Mouse (Mus musculus) liver, embryonic 12.5 days (tissue): Measurements from ENCODE around the gene Fam229a. TPM values are rescaled to one million over a fixed set of nuclear protein-coding genes. Genes with fewer than 3 reads are reported as not detected.
"Not testable (repeated sequence)": the region's sequence is repeated elsewhere in the genome, so short reads cannot be mapped to it uniquely, and the experiment has no call there.

ENCODE experiments used
- ATAC-seq: fragments of 200-750 bp; cut with Nextera tagmentation; 2 replicates; pipeline ENCODE4 v1.8.0; 2017; ENCODE audit warnings: moderate number of reproducible peaks, mild to moderate bottlenecking, moderate library complexity
- H3K27ac ChIP-seq: fragments of 300-500 bp; sonication (generic); 2 replicates; pipeline ENCODE4 v1.5.1; 2016; ENCODE audit warnings: mild to moderate bottlenecking
- H3K27me3 ChIP-seq: fragments of 300-500 bp; sonication (generic); replicated peaks from 2 replicates; pipeline ENCODE4 v1.6.1; 2016; ENCODE audit warnings: mild to moderate bottlenecking, moderate library complexity
- H3K36me3 ChIP-seq: fragments of 300-500 bp; sonication (generic); 2 replicates; pipeline ENCODE4 v1.6.1; 2016; ENCODE audit warnings: mild to moderate bottlenecking, moderate library complexity
- H3K4me1 ChIP-seq: fragments of 300-500 bp; sonication (generic); 2 replicates; pipeline ENCODE4 v1.6.1; 2016
- H3K4me2 ChIP-seq: fragments of 300-500 bp; sonication (generic); 2 replicates; pipeline ENCODE4 v1.6.1; 2016; ENCODE audit warnings: mild to moderate bottlenecking, moderate library complexity
- H3K4me3 ChIP-seq: fragments of 300-500 bp; sonication (generic); 2 replicates; pipeline ENCODE4 v1.5.1; 2016; ENCODE audit warnings: mild to moderate bottlenecking, moderate library complexity
- H3K9ac ChIP-seq: fragments of 300-500 bp; sonication (generic); 2 replicates; pipeline ENCODE4 v1.6.1; 2016; ENCODE audit warnings: mild to moderate bottlenecking, moderate library complexity
- H3K9me3 ChIP-seq: fragments of 300-500 bp; sonication (generic); replicated peaks from 2 replicates; pipeline ENCODE4 v1.6.1; 2016; ENCODE audit warnings: mild to moderate bottlenecking, moderate library complexity
- WGBS: fragments of 180-500 bp; shearing (Covaris S2); methylation state at CpG from one replicate; pipeline ENCODE4 v1.1.7; 2016; ENCODE audit not compliant: insufficient replicate concordance; 5-methylcytosine and 5-hydroxymethylcytosine counted together
- polyA plus RNA-seq: library from polyadenylated mRNA; unstranded; fragments of >200 nt; fragmentation: Nextera tagmentation; extraction: Ambion mirVana; gene quantifications from 2 replicates; pipeline ENCODE4 v1.2.1, GENCODE M21; 2016

The Fam229a gene
- not detected in 2 replicates for polyA plus RNA-seq

DNA sequence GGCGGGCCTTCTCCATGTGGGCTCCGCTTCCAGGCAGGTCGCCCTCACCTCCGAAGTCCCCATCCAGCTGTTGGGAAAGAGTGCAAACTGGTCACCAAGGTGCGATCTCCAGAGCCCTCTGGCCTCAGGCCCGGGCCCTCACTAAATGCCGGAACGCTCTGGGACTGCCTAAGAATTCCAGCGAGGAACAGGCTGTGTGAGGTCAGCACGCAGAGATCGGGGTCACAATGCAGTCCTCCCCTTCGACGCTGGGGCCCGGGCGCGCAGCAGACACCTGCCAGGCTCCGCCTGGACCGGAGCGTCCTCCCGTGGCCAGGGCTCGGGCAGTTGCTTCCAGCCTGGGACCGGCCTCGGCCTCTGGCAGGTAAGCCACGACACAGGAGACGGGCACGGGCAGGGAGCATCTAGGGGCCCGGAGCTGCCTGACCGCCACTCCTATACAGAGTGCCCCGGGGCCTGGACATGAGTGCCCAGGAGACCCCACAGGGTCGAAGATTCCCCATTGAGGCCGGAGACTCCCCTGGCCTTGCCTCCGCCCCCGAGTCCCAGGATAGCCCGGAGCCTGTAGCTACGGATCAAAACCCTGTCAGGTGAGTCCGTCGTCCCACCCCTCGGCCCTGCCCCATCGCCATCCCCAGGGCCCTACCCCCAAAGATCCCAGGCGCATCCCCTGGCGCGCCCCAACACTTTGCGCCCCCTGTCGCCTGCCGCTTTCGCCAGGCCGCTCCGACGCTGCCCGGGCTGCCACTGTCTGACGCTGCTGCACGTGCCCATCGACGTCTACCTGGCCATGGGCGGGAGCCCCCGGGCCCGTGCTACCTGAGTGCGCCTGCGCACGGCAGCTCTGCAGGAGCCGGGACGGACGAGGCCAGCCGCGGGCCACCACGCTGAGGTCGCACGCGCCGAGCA lies at the start of gene Fam229a, which contains the start of gene Tssk3:
Gene Fam229a (plus strand): TSS at position 219 of the 909 bp plus-strand sequence.
Gene Tssk3 (minus strand): TSS at position 51 of the 909 bp plus-strand sequence.
- ATAC-seq: peak; percentile 50
- H3K9ac ChIP-seq: peak within 1 kb of the TSS; percentile 15
- WGBS: 12% methylated on average over 69 of the region's 70 CpGs

GRCm38 (mm10) chr4:129447360-129447759 lies 43.6 kb upstream of the Fam229a start:
- no peak overlapping the region for H3K4me2 ChIP-seq
- H3K9ac ChIP-seq: no peak overlapping the region
- H3K4me3 ChIP-seq: no peak overlapping the region
- peaks cover 14% of the 10 kb centered on the region for H3K27me3 ChIP-seq
- H3K27ac ChIP-seq: no peak overlapping the region; the same call in 1 of the 2 replicates
- no peak for ATAC-seq
- peaks cover 19% of the 10 kb centered on the region for H3K4me1 ChIP-seq
- H3K9me3 ChIP-seq: no peaks in the 10 kb centered on the region
- H3K36me3 ChIP-seq: no peaks in the 10 kb centered on the region
- 38% methylated on average over 8 of the region's 8 CpGs for WGBS

More for the DNA sequence above, at the start of gene Fam229a, which contains the start of gene Tssk3:
- H3K4me2 ChIP-seq: peak within 1 kb of the TSS; percentile 63
- no peaks in the 10 kb centered on the region for H3K9me3 ChIP-seq
- H3K27ac ChIP-seq: no peak within 1 kb of the TSS
- peak within 1 kb of the TSS; percentile 37 for H3K4me3 ChIP-seq
- peaks cover 25% of the 10 kb centered on the region for H3K4me1 ChIP-seq
- peaks cover 34% of the 10 kb centered on the region for H3K36me3 ChIP-seq
- H3K27me3 ChIP-seq: peaks cover 53% of the 10 kb centered on the region

DNA sequence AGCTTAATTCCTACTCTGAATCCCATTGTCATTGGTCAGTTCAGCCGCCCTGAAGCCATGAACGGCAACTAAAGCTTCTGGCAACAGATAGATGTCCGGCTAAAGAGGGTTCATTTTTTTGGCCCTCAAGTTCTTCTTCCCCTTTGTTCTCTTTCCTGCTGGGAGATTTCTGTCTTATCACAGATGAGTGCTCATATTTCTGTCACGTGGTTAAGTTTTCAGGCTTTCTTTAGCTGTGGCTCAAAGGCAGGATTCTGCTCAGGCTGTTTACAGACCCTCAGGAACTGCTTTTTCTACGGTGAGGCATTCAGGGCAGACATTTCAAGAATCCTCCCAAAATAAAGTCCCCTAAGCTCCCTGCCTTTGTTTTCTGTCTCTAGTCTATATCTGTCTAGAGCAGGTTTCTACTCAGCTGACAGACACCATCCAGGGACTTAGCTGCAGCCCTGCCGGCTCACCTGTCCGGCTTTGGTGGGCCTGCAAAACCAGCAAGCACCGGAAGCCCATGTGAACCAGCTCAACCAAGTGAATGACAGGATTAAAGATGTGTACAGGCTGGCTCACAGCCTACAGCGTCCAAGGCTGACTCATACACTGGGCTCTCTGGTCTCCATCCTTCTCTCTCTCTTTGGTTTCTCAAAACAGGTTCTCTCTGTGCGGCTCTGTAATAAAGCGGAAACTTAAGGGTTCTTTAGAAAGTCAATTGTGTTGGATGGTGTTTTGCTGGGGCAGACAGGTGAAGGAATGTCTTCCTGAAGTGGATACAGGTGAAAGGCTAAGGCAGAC lies 43.0 kb upstream of the Fam229a start:
- Histone ChIP-seq H3K9ac (no peak overlapping the region), H3K27ac (no peak overlapping the region; the same call in 1 of the 2 replicates), H3K4me1 (peaks cover 19% of the 10 kb centered on the region), H3K9me3 (no peaks in the 10 kb centered on the region), H3K4me3 (no peak overlapping the region), H3K27me3 (peaks cover 8% of the 10 kb centered on the region), H3K4me2 (no peak overlapping the region), H3K36me3 (no peaks in the 10 kb centered on the region)
- WGBS: 65% methylated on average over 11 of the region's 11 CpGs
- ATAC-seq: no peak

- no peak for ATAC-seq
- H3K27me3 ChIP-seq: peaks cover under 1% of the 10 kb centered on the region; the same call in 1 of the 2 replicates
- no peaks in the 10 kb centered on the region for H3K9me3 ChIP-seq
- no peak overlapping the region for H3K27ac ChIP-seq
- WGBS: 75% methylated on average over 6 of the region's 6 CpGs
- H3K4me3 ChIP-seq: no peak overlapping the region
- peaks cover 19% of the 10 kb centered on the region for H3K4me1 ChIP-seq
- no peaks in the 10 kb centered on the region for H3K36me3 ChIP-seq
- H3K9ac ChIP-seq: no peak overlapping the region
- no peak overlapping the region for H3K4me2 ChIP-seq
Measured at GRCm38 (mm10) chr4:129448713-129449112, 42.3 kb upstream of the Fam229a start.

- Histone ChIP-seq H3K4me3 (no peak overlapping the region), H3K27me3 (no peaks in the 10 kb centered on the region), H3K36me3 (no peaks in the 10 kb centered on the region), H3K4me2 (no peak overlapping the region), H3K27ac (no peak overlapping the region), H3K9ac (no peak overlapping the region), H3K4me1 (peaks cover 15% of the 10 kb centered on the region), H3K9me3 (no peaks in the 10 kb centered on the region)
- ATAC-seq: no peak
- 62% methylated on average over 2 of the region's 2 CpGs for WGBS
Measured at GRCm38 (mm10) chr4:129450851-129451250, 40.1 kb upstream of the Fam229a start.

DNA sequence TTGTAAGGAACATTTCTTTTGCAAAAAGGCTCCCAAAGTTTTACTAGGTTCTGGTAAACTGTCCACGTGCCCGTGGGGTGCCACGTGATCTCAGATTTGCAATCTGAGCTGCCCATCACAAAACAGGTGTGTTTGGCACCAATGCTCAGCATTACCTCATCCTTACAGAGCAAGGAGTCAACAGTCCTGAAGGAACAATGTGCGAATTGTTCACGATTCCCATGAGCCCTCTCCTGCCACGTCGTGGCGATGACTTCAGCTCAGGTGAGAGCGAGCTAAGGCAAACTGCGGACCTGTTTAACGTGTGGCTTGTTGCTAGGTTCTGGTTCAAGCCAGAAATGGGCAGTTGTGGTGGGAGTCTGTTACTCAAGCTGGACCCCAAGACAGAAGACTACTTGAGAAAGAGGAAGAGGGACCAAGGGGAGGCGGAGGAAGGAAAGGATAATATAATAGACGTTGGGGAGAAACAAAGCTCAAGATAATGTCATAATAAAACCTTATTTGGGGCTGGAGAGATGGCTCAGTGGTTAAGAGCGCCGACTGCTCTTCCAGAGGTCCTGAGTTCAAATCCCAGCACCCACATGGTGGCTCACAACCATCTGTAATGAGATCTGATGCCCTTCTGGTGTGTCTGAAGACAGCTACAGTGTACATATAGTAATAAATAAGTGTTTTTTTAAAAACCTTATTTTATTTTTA lies 39.4 kb upstream of the Fam229a start:
- H3K9ac ChIP-seq: no peak overlapping the region
- H3K4me3 ChIP-seq: no peak overlapping the region
- no peak overlapping the region for H3K27ac ChIP-seq
- ATAC-seq: no peak
- no peak overlapping the region for H3K4me2 ChIP-seq
- no peaks in the 10 kb centered on the region for H3K27me3 ChIP-seq
- peaks cover 15% of the 10 kb centered on the region for H3K4me1 ChIP-seq
- no peaks in the 10 kb centered on the region for H3K36me3 ChIP-seq
- WGBS: 73% methylated on average over 15 of the region's 15 CpGs
- no peaks in the 10 kb centered on the region for H3K9me3 ChIP-seq

GRCm38 (mm10) chr4:129455265-129455664 lies 35.7 kb upstream of the Fam229a start:
- H3K4me2 ChIP-seq: no peak overlapping the region
- no peaks in the 10 kb centered on the region for H3K36me3 ChIP-seq
- no peaks in the 10 kb centered on the region for H3K9me3 ChIP-seq
- peak; percentile 65 for ATAC-seq
- H3K4me3 ChIP-seq: no peak overlapping the region
- no peak overlapping the region for H3K9ac ChIP-seq
- H3K4me1 ChIP-seq: 0 out of 2 replicates have a peak, but pooled peaks cover 5% of the 10 kb centered on the region
- 4% methylated on average over 5 of the region's 5 CpGs for WGBS
- no peaks in the 10 kb centered on the region for H3K27me3 ChIP-seq
- no peak overlapping the region for H3K27ac ChIP-seq

- no peak overlapping the region for H3K4me2 ChIP-seq
- 50% methylated on average over 5 of the region's 5 CpGs for WGBS
- ATAC-seq: no peak
- H3K27me3 ChIP-seq: no peaks in the 10 kb centered on the region
- no peak overlapping the region for H3K9ac ChIP-seq
- H3K4me3 ChIP-seq: no peak overlapping the region
- peaks cover 9% of the 10 kb centered on the region for H3K4me1 ChIP-seq
- H3K36me3 ChIP-seq: no peaks in the 10 kb centered on the region
- H3K27ac ChIP-seq: no peak overlapping the region
- H3K9me3 ChIP-seq: no peaks in the 10 kb centered on the region
Measured at GRCm38 (mm10) chr4:129456126-129456525, 34.9 kb upstream of the Fam229a start.

- not testable (repeated sequence) for H3K9ac ChIP-seq, H3K27me3 ChIP-seq, H3K36me3 ChIP-seq, H3K9me3 ChIP-seq, ATAC-seq, H3K4me3 ChIP-seq, H3K27ac ChIP-seq, H3K4me2 ChIP-seq
- peaks cover 11% of the 10 kb centered on the region for H3K4me1 ChIP-seq
- WGBS: 50% methylated on average over 2 of the region's 2 CpGs
Measured at GRCm38 (mm10) chr4:129457311-129457710, 33.7 kb upstream of the Fam229a start.

DNA sequence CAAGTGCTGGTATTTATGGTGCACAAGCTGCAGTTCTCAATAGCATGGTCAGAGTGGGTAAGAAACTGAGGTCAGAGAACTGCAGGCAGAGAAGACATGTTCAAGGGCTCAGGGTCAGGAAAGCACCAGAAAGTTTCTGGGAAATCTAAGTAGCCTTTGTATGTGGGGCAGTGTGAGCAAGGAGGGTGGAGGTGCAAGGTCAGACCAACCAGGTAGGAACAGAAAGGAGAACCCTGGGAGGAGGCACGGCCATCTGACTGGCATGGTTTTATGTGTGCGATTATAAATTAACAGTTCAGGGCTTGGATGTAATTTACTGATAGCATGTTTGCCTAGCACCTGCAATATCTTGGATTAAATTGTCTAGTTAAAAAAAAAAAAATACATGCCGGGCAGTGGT lies 31.3 kb upstream of the Fam229a start:
- Histone ChIP-seq H3K36me3 (peaks cover 5% of the 10 kb centered on the region), H3K4me3 (no peak overlapping the region), H3K9ac (no peak overlapping the region), H3K27ac (no peak overlapping the region), H3K9me3 (no peaks in the 10 kb centered on the region), H3K27me3 (no peaks in the 10 kb centered on the region), H3K4me2 (no peak overlapping the region), H3K4me1 (peaks cover 36% of the 10 kb centered on the region)
- no peak for ATAC-seq
- WGBS: 88% methylated on average over 3 of the region's 3 CpGs

DNA sequence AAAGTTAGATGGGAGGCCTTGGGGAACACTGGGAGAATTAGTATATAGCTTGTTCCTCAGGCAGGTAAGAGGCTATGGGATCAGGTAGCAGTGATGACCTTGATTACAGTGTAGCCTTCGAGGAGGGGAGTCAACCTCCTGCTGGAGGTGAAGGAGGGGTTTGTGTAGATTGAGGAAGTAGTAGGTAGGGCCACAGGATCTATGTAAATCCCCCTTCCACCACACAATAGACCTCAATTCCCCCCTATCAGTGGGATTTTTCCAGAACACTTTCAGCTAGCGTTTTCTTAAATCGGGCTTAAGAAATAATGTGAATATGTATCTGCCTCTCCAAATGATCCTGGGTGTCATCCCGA lies 30.2 kb upstream of the Fam229a start:
- Histone ChIP-seq H3K27me3 (no peaks in the 10 kb centered on the region), H3K27ac (peak overlapping the region; percentile 78), H3K36me3 (peaks cover 16% of the 10 kb centered on the region), H3K4me2 (peak overlapping the region; percentile 82), H3K9ac (peak overlapping the region; percentile 73), H3K4me1 (peaks cover 40% of the 10 kb centered on the region), H3K4me3 (peak overlapping the region; percentile 83), H3K9me3 (no peaks in the 10 kb centered on the region)
- ATAC-seq: no peak
- WGBS: under 1% methylated on average over 4 of the region's 4 CpGs
